Mouse (Mus musculus): ENCODE results near the gene Tmem41b.

GRCm38 (mm10) chr7:109961570-109961969 is 25.2 kb downstream of the Tmem41b start:
- TF ChIP-seq GATA1 (IDR thresholded peaks at IDR 0.05; ENCODE audit: low read length): no peak
- no peak for TF ChIP-seq TAL1 (IDR thresholded peaks at IDR 0.05; ENCODE audit: low read length)

Data from erythroblast, embryonic 14.5 days (primary cell).